Mouse (Mus musculus) adrenal gland, adult 10 weeks (tissue): Measurements from ENCODE around the gene Syce1l. TPM values are rescaled to one million over a fixed set of nuclear protein-coding genes. Genes with fewer than 3 reads are reported as not detected.

Experiments used
- polyA plus RNA-seq: library from polyadenylated mRNA; stranded (reverse); fragments of 350-450 nt; fragmentation: Illumina TruSeq; extraction: RNeasy Lipid Tissue Mini Kit (QIAGEN cat#74804); gene quantifications from one replicate; pipeline ENCODE4 v1.2.3, GENCODE M21; 2014; ENCODE audit warnings: low read depth, low replicate concordance

The Syce1l gene
- polyA plus RNA-seq: not detected

GRCm38 (mm10) chr8:113642926-113643325, at the start of gene Syce1l:
Gene Syce1l, plus strand, starts transcription at chr8:113643213.

GRCm38 (mm10) chr8:113634670-113635591, 8.1 kb upstream of the Syce1l start, which contains the start of gene Mon1b:
Gene Mon1b, plus strand, starts transcription at chr8:113635587.

Other genes with a start within 250 kb of the Syce1l start
- gene Mon1b, start 7.6 kb upstream of the Syce1l start, polyA plus RNA-seq: 14.1 TPM
- gene Adamts18, start 205.5 kb downstream of the Syce1l start, polyA plus RNA-seq: not detected